Comparison of ENCODE assay signal across 15 mouse cellular contexts in genomic region chr8:48310240-48310849, GRCm38 (mm10).
DNase-seq lines count a peak whose midpoint lies in the region; ATAC-seq lines count a peak whose summit lies in the region.
"Had no signal": no experiment of that assay in that cellular context is flagged by ENCODE, and none has a peak within 500 bp of the region (broad histone marks: within the 10 kb centered on the region; RNA-seq: fewer than 3 reads in every experiment).

No protein-coding gene starts in this region.

- no peak for ATAC-seq in embryonic facial prominence, embryonic 15.5 days (ENCODE audit: insufficient number of reproducible peaks, low FRiP score, low TSS enrichment, low read depth)
- peak; percentile 57; the same call in 1 of the 2 replicates for ATAC-seq in hindbrain, embryonic 12.5 days (ENCODE audit: low FRiP score)
- ATAC-seq in midbrain, embryonic 15.5 days (replicated peaks), result peak; percentile 55
- ATAC-seq: activated CD4-positive, CD25-positive, alpha-beta regulatory T cell, adult 4 months had no signal

- peak; percentile 72 for DNase-seq in heart, adult 11 months
- DNase-seq in heart, postnatal 36 days, result no peak
- no peak for DNase-seq in T-cell, adult 2 months (ENCODE audit: low spot score)
- no peak for DNase-seq in layer of hippocampus, adult 9-11 months
- no peak for DNase-seq in layer of hippocampus, postnatal 10 days (ENCODE audit: low spot score in 2 of 2)
- DNase-seq: cerebellum, adult 8-10 months; kidney, adult 2 months; left cerebral cortex, postnatal 4 days; lung, postnatal 4 days; spleen, adult 18-20 months had no signal

- H3K4me1 ChIP-seq in embryonic facial prominence, embryonic 15.5 days, result peaks cover 15% of the 10 kb centered on the region; the same call in 1 of the 2 replicates
- H3K4me1 ChIP-seq in hindbrain, embryonic 12.5 days, result peaks cover 29% of the 10 kb centered on the region
- H3K4me1 ChIP-seq in midbrain, embryonic 15.5 days, result peaks cover 50% of the 10 kb centered on the region

- no peak overlapping the region for H3K9ac ChIP-seq in embryonic facial prominence, embryonic 15.5 days
- no peak overlapping the region for H3K9ac ChIP-seq in hindbrain, embryonic 12.5 days
- H3K9ac ChIP-seq in midbrain, embryonic 15.5 days, result no peak overlapping the region

- no peak overlapping the region for H3K4me3 ChIP-seq in embryonic facial prominence, embryonic 15.5 days (replicated peaks)
- no peak overlapping the region for H3K4me3 ChIP-seq in hindbrain, embryonic 12.5 days
- no peak overlapping the region for H3K4me3 ChIP-seq in midbrain, embryonic 15.5 days
- H3K4me3 ChIP-seq: layer of hippocampus, adult 2 months had no signal

- intact Hi-C loops in heart, postnatal 36 days (cut with DNase I), result no loop called here

- H3K4me2 ChIP-seq in embryonic facial prominence, embryonic 15.5 days (replicated peaks), result no peak overlapping the region
- H3K4me2 ChIP-seq in hindbrain, embryonic 12.5 days (replicated peaks), result no peak overlapping the region
- no peak overlapping the region for H3K4me2 ChIP-seq in midbrain, embryonic 15.5 days

- peaks cover 10% of the 10 kb centered on the region; the same call in 1 of the 2 replicates for H3K36me3 ChIP-seq in embryonic facial prominence, embryonic 15.5 days
- 0 out of 2 replicates have a peak, but pooled peaks cover 2% of the 10 kb centered on the region for H3K36me3 ChIP-seq in hindbrain, embryonic 12.5 days
- no peaks in the 10 kb centered on the region for H3K36me3 ChIP-seq in midbrain, embryonic 15.5 days (replicated peaks)

- WGBS in embryonic facial prominence, embryonic 15.5 days, result 50% methylated on average over 10 of the region's 10 CpGs
- 42% methylated on average over 10 of the region's 10 CpGs for WGBS in hindbrain, embryonic 12.5 days
- WGBS in midbrain, embryonic 15.5 days, result 22% methylated on average over 10 of the region's 10 CpGs

- H3K9me3 ChIP-seq in embryonic facial prominence, embryonic 15.5 days (replicated peaks), result no peaks in the 10 kb centered on the region
- H3K9me3 ChIP-seq in hindbrain, embryonic 12.5 days (replicated peaks), result no peaks in the 10 kb centered on the region
- H3K9me3 ChIP-seq in midbrain, embryonic 15.5 days, result no peaks in the 10 kb centered on the region

- H3K27ac ChIP-seq in embryonic facial prominence, embryonic 15.5 days (replicated peaks), result peak overlapping the region; percentile 52
- H3K27ac ChIP-seq in hindbrain, embryonic 12.5 days, result peak overlapping the region; percentile 9; the same call in 1 of the 2 replicates
- H3K27ac ChIP-seq in midbrain, embryonic 15.5 days, result peak overlapping the region; percentile 53; the same call in 1 of the 2 replicates
- H3K27ac ChIP-seq: layer of hippocampus, adult 2 months had no signal

- no peaks in the 10 kb centered on the region for H3K27me3 ChIP-seq in embryonic facial prominence, embryonic 15.5 days
- no peaks in the 10 kb centered on the region for H3K27me3 ChIP-seq in hindbrain, embryonic 12.5 days
- H3K27me3 ChIP-seq in midbrain, embryonic 15.5 days (replicated peaks), result no peaks in the 10 kb centered on the region
